Mouse (Mus musculus) kidney, embryonic 16.5 days (tissue): ENCODE data around the gene Gm5150. TPM values are rescaled to one million over a fixed set of nuclear protein-coding genes. Genes with fewer than 3 reads are reported as not detected.
"Not testable (repeated sequence)": the region's sequence is repeated elsewhere in the genome, so short reads cannot be mapped to it uniquely, and the experiment has no call there.

Source experiments
- ATAC-seq: fragments of 200-750 bp; cut with Nextera tagmentation; 2 replicates; pipeline ENCODE4 v1.8.0; 2017; ENCODE audit warnings: moderate TSS enrichment; ENCODE audit not compliant: low FRiP score, low TSS enrichment
- H3K27ac ChIP-seq: fragments of 300-500 bp; sonication (generic); 2 replicates; pipeline ENCODE4 v1.5.1; 2014; ENCODE audit warnings: low read length
- H3K27me3 ChIP-seq: fragments of 300-500 bp; sonication (generic); 2 replicates; pipeline ENCODE4 v1.6.1; 2014; ENCODE audit warnings: low read length, control low read depth, mixed read lengths; ENCODE audit not compliant: insufficient read depth
- H3K36me3 ChIP-seq: fragments of 300-500 bp; sonication (generic); 2 replicates; pipeline ENCODE4 v1.6.1; 2014; ENCODE audit warnings: low read length, control low read depth, mixed read lengths; ENCODE audit not compliant: insufficient read depth
- H3K4me1 ChIP-seq: fragments of 300-500 bp; sonication (generic); 2 replicates; pipeline ENCODE4 v1.6.1; 2014; ENCODE audit warnings: low read length, control low read depth, mixed read lengths; ENCODE audit not compliant: insufficient read depth
- H3K4me2 ChIP-seq: fragments of 300-500 bp; sonication (generic); replicated peaks from 2 replicates; pipeline ENCODE4 v1.6.1; 2014; ENCODE audit warnings: low read depth, low read length
- H3K4me3 ChIP-seq: fragments of 300-500 bp; sonication (generic); 2 replicates; pipeline ENCODE4 v1.5.1; 2014; ENCODE audit warnings: mild to moderate bottlenecking, low read length
- H3K9ac ChIP-seq: fragments of 300-500 bp; sonication (generic); replicated peaks from 2 replicates; pipeline ENCODE4 v1.6.1; 2014; ENCODE audit warnings: low read length
- H3K9me3 ChIP-seq: fragments of 300-500 bp; sonication (generic); 2 replicates; pipeline ENCODE4 v1.6.1; 2016; ENCODE audit warnings: low read length, control low read depth
- WGBS: fragments of 180-500 bp; shearing (Covaris S2); extraction: QIAGEN DNeasy Blood & Tissue Kit; methylation state at CpG from one replicate; pipeline ENCODE4 v1.1.7; 2014; 5-methylcytosine and 5-hydroxymethylcytosine counted together
- polyA plus RNA-seq: library from polyadenylated mRNA; unstranded; fragments of >200 nt; fragmentation: Nextera tagmentation; extraction: Ambion mirVana; gene quantifications from 2 replicates; pipeline ENCODE4 v1.2.1, GENCODE M21; 2015

Gm5150 gene
- 0.40 TPM in 1 of 2 replicates, not detected in the other for polyA plus RNA-seq

GRCm38 (mm10) chr3:16006215-16006614 lies at the start of gene Gm5150:
Gene Gm5150, minus strand, starts transcription at chr3:16006437.
- ATAC-seq = no peak
- H3K9ac ChIP-seq = no peak within 1 kb of the TSS
- H3K4me2 ChIP-seq = no peak within 1 kb of the TSS
- no peaks in the 10 kb centered on the region for H3K27me3 ChIP-seq
- no peaks in the 10 kb centered on the region for H3K9me3 ChIP-seq
- no peak within 1 kb of the TSS for H3K4me3 ChIP-seq
- H3K27ac ChIP-seq = no peak within 1 kb of the TSS
- no peaks in the 10 kb centered on the region for H3K36me3 ChIP-seq
- no peaks in the 10 kb centered on the region for H3K4me1 ChIP-seq
- WGBS = 91% methylated on average over 2 of the region's 2 CpGs

GRCm38 (mm10) chr3:16051736-16052135 lies 45.5 kb upstream of the Gm5150 start:
- H3K4me3 ChIP-seq, H3K4me2 ChIP-seq, H3K36me3 ChIP-seq, H3K9me3 ChIP-seq, H3K9ac ChIP-seq, H3K27ac ChIP-seq, ATAC-seq, H3K4me1 ChIP-seq, H3K27me3 ChIP-seq: not testable (repeated sequence)
- 85% methylated on average over 20 of the region's 20 CpGs for WGBS

- Histone ChIP-seq H3K27ac (no peak overlapping the region), H3K4me3 (no peak overlapping the region), H3K9me3 (no peaks in the 10 kb centered on the region; the same call in 1 of the 2 replicates), H3K4me1 (no peaks in the 10 kb centered on the region), H3K4me2 (no peak overlapping the region), H3K9ac (no peak overlapping the region), H3K36me3 (no peaks in the 10 kb centered on the region), H3K27me3 (no peaks in the 10 kb centered on the region)
- 57% methylated on average over 4 of the region's 4 CpGs for WGBS
- no peak for ATAC-seq
These were observed 41.1 kb upstream of the Gm5150 start for GRCm38 (mm10) chr3:16047288-16047687.

- no peak overlapping the region for H3K4me3 ChIP-seq
- ATAC-seq = peak; percentile 39; the same call in 1 of the 2 replicates
- 0% methylated on average over 1 of the region's 1 CpGs for WGBS
- no peaks in the 10 kb centered on the region for H3K36me3 ChIP-seq
- H3K9me3 ChIP-seq = no peaks in the 10 kb centered on the region
- no peaks in the 10 kb centered on the region for H3K4me1 ChIP-seq
- no peak overlapping the region for H3K9ac ChIP-seq
- no peaks in the 10 kb centered on the region for H3K27me3 ChIP-seq
- no peak overlapping the region for H3K4me2 ChIP-seq
- no peak overlapping the region for H3K27ac ChIP-seq
These were observed 37.1 kb upstream of the Gm5150 start for GRCm38 (mm10) chr3:16043315-16043714.

GRCm38 (mm10) chr3:16024988-16025387 lies 18.8 kb upstream of the Gm5150 start:
- not testable (repeated sequence) for H3K4me2 ChIP-seq, H3K4me1 ChIP-seq, H3K4me3 ChIP-seq, H3K27me3 ChIP-seq, H3K9ac ChIP-seq, H3K27ac ChIP-seq, H3K9me3 ChIP-seq, H3K36me3 ChIP-seq
- peak; percentile 27; the same call in 1 of the 2 replicates for ATAC-seq
- 4% methylated on average over 4 of the region's 6 CpGs for WGBS

GRCm38 (mm10) chr3:16022214-16022613 lies 16.0 kb upstream of the Gm5150 start:
- Histone ChIP-seq H3K27me3 (no peaks in the 10 kb centered on the region), H3K4me2 (no peak overlapping the region), H3K9me3 (no peaks in the 10 kb centered on the region), H3K4me1 (no peaks in the 10 kb centered on the region), H3K9ac (no peak overlapping the region), H3K27ac (no peak overlapping the region), H3K36me3 (no peaks in the 10 kb centered on the region), H3K4me3 (no peak overlapping the region)
- WGBS = 45% methylated on average over 1 of the region's 1 CpGs
- no peak for ATAC-seq

GRCm38 (mm10) chr3:16014456-16014855 lies 8.2 kb upstream of the Gm5150 start:
- not testable (repeated sequence) for H3K4me2 ChIP-seq, H3K27ac ChIP-seq, H3K4me3 ChIP-seq, H3K9me3 ChIP-seq, ATAC-seq, H3K9ac ChIP-seq, H3K36me3 ChIP-seq, H3K4me1 ChIP-seq, H3K27me3 ChIP-seq
- 79% methylated on average over 2 of the region's 2 CpGs for WGBS

- no peak overlapping the region for H3K9ac ChIP-seq
- ATAC-seq = no peak
- no peaks in the 10 kb centered on the region for H3K36me3 ChIP-seq
- H3K4me1 ChIP-seq = no peaks in the 10 kb centered on the region
- no peak overlapping the region for H3K4me2 ChIP-seq
- no peaks in the 10 kb centered on the region for H3K27me3 ChIP-seq
- 72% methylated on average over 1 of the region's 1 CpGs for WGBS
- no peak overlapping the region for H3K27ac ChIP-seq
- no peak overlapping the region for H3K4me3 ChIP-seq
- no peaks in the 10 kb centered on the region for H3K9me3 ChIP-seq
These were observed 1.6 kb upstream of the Gm5150 start for GRCm38 (mm10) chr3:16007827-16008226.

- 73% methylated on average over 3 of the region's 3 CpGs for WGBS
These were observed 2.2 kb downstream of the Gm5150 start for GRCm38 (mm10) chr3:16003890-16004633.

GRCm38 (mm10) chr3:15999479-15999878 lies 6.8 kb downstream of the Gm5150 start:
- H3K27ac ChIP-seq, H3K4me3 ChIP-seq, H3K36me3 ChIP-seq, H3K9ac ChIP-seq, H3K9me3 ChIP-seq, H3K27me3 ChIP-seq, H3K4me1 ChIP-seq, H3K4me2 ChIP-seq, ATAC-seq: not testable (repeated sequence)
- 85% methylated on average over 3 of the region's 3 CpGs for WGBS

More at GRCm38 (mm10) chr3:16003890-16004633, 2.2 kb downstream of the Gm5150 start:
- H3K4me2 ChIP-seq = no peak overlapping the region
- H3K36me3 ChIP-seq = no peaks in the 10 kb centered on the region
- H3K4me3 ChIP-seq = no peak overlapping the region
- no peak overlapping the region for H3K9ac ChIP-seq
- H3K27me3 ChIP-seq = no peaks in the 10 kb centered on the region
- H3K9me3 ChIP-seq = no peaks in the 10 kb centered on the region
- no peak overlapping the region for H3K27ac ChIP-seq
- no peak for ATAC-seq
- no peaks in the 10 kb centered on the region for H3K4me1 ChIP-seq
